Mouse (Mus musculus) lung, adult 2 months (tissue): ENCODE results near the gene Fgf14.

ENCODE experiments used
- CTCF ChIP-seq: fragments of 200-500 bp; IDR thresholded peaks from 2 replicates; pipeline ENCODE4 v1.5.1; 2011; ENCODE audit warnings: mild to moderate bottlenecking, low read length, control low read depth; ENCODE audit not compliant: insufficient read depth
- POLR2A ChIP-seq: fragments of 200-500 bp; IDR thresholded peaks from 2 replicates; pipeline ENCODE4 v1.6.1; 2011; ENCODE audit warnings: low read depth, mild to moderate bottlenecking, control low read depth, low read length, borderline replicate concordance; ENCODE audit errors: extremely low read depth

DNA sequence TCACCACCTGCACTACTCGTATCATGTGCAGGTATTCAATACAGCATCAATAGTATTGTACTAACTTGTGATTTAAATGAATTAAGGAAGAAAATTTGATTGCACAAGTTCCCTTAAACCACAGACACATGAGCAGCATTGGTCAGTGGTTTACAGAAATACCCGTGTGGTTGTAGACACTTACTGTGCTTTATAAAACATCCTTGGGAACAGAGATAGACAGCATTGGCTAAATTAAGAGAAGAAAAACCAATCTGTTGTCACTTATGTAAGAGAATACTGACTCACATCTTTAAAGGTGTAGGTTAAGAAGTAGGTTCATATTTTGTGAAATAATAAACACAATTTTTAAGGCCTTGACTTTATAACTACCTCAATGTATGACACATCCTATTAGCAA lies 361.4 kb downstream of the Fgf14 start:
- TF ChIP-seq CTCF (no peak), POLR2A (no peak)
